Mouse (Mus musculus): ENCODE results near the gene Pycard. TPM values are rescaled to one million over a fixed set of nuclear protein-coding genes. Genes with fewer than 3 reads are reported as not detected.
A peak's percentile ranks its signal among the peaks of the same experiment; 100 is the strongest.
"Not testable (repeated sequence)": the region's sequence is repeated elsewhere in the genome, so short reads cannot be mapped to it uniquely, and the experiment has no call there.

The Pycard gene
- polyA plus RNA-seq, 1 experiment = 1.5 TPM

- Histone ChIP-seq H3K4me3 (ENCODE audit: insufficient read depth, low read length) (no peak overlapping the region), H3K4me1 (ENCODE audit: control insufficient read depth, insufficient read depth, low read length) (no peaks in the 10 kb centered on the region; the same call in 1 of the 2 replicates), H3K27ac (ENCODE audit: insufficient read depth, low read length) (no peak overlapping the region)
- TF ChIP-seq CTCF (IDR thresholded peaks at IDR 0.05; ENCODE audit: borderline replicate concordance, insufficient read depth, low read length) = no peak
- peak; percentile 31; the same call in 1 of the 2 replicates for TF ChIP-seq POLR2A (IDR thresholded peaks at IDR 0.05; ENCODE audit: low read depth, low read length)
Observed at GRCm38 (mm10) chr7:127944614-127945013, 49.1 kb downstream of the Pycard start.

GRCm38 (mm10) chr7:127942097-127942496 is 51.6 kb downstream of the Pycard start:
- H3K4me1 ChIP-seq (ENCODE audit: control insufficient read depth, insufficient read depth, low read length); H3K4me3 ChIP-seq (ENCODE audit: insufficient read depth, low read length); H3K27ac ChIP-seq (ENCODE audit: insufficient read depth, low read length): not testable (repeated sequence)

Other genes with a start within 250 kb of the Pycard start
- gene Fbxl19, start 249.3 kb downstream of the Pycard start, polyA plus RNA-seq (2011; ENCODE audit: insufficient read length, low read depth, missing spikeins) = 16.0 and 17.8 TPM in 2 replicates
- gene Orai3, start 224.1 kb downstream of the Pycard start, polyA plus RNA-seq (2011; ENCODE audit: insufficient read length, low read depth, missing spikeins) = 19.8 and 23.3 TPM in 2 replicates
- gene Setd1a, start 217.2 kb downstream of the Pycard start, polyA plus RNA-seq (2011; ENCODE audit: insufficient read length, low read depth, missing spikeins) = 29.3 and 33.8 TPM in 2 replicates
- not detected in 2 replicates for gene Gm49388, start 208.3 kb downstream of the Pycard start, polyA plus RNA-seq (2011; ENCODE audit: insufficient read length, low read depth, missing spikeins)
- gene Hsd3b7, start 193.3 kb downstream of the Pycard start, polyA plus RNA-seq (2011; ENCODE audit: insufficient read length, low read depth, missing spikeins) = 8.0 and 9.4 TPM in 2 replicates
- 70.3 and 90.0 TPM in 2 replicates for gene Stx4a, start 169.6 kb downstream of the Pycard start, polyA plus RNA-seq (2011; ENCODE audit: insufficient read length, low read depth, missing spikeins)
- gene Stx1b, start 169.3 kb downstream of the Pycard start, polyA plus RNA-seq (2011; ENCODE audit: insufficient read length, low read depth, missing spikeins) = 1.8 and 4.4 TPM in 2 replicates
- 18.4 and 20.1 TPM in 2 replicates for gene Zfp646, start 117.6 kb downstream of the Pycard start, polyA plus RNA-seq (2011; ENCODE audit: insufficient read length, low read depth, missing spikeins)
- 8.9 and 15.6 TPM in 2 replicates for gene Zfp668, start 117.0 kb downstream of the Pycard start, polyA plus RNA-seq (2011; ENCODE audit: insufficient read length, low read depth, missing spikeins)
- gene Prss53, start 102.9 kb downstream of the Pycard start, polyA plus RNA-seq (2011; ENCODE audit: insufficient read length, low read depth, missing spikeins) = 0.65 and 0.77 TPM in 2 replicates
- not detected in 2 replicates for gene Gm21974, start 98.4 kb downstream of the Pycard start, polyA plus RNA-seq (2011; ENCODE audit: insufficient read length, low read depth, missing spikeins)
- 107 and 146 TPM in 2 replicates for gene Vkorc1, start 98.2 kb downstream of the Pycard start, polyA plus RNA-seq (2011; ENCODE audit: insufficient read length, low read depth, missing spikeins)
- gene Bckdk, start 89.8 kb downstream of the Pycard start, polyA plus RNA-seq (2011; ENCODE audit: insufficient read length, low read depth, missing spikeins) = 57.3 and 63.5 TPM in 2 replicates
- 19.8 and 24.5 TPM in 2 replicates for gene Kat8, start 81.4 kb downstream of the Pycard start, polyA plus RNA-seq (2011; ENCODE audit: insufficient read length, low read depth, missing spikeins)
- gene Prss8, start 63.8 kb downstream of the Pycard start, polyA plus RNA-seq (2011; ENCODE audit: insufficient read length, low read depth, missing spikeins) = not detected in 2 replicates
- 6.8 and 7.1 TPM in 2 replicates for gene Prss36, start 47.1 kb downstream of the Pycard start, polyA plus RNA-seq (2011; ENCODE audit: insufficient read length, low read depth, missing spikeins)
- 861 and 978 TPM in 2 replicates for gene Fus, start 26.4 kb downstream of the Pycard start, polyA plus RNA-seq (2011; ENCODE audit: insufficient read length, low read depth, missing spikeins)
- gene Trim72, start 10.1 kb upstream of the Pycard start, polyA plus RNA-seq (2011; ENCODE audit: insufficient read length, low read depth, missing spikeins) = not detected in 2 replicates
- gene Itgam, start 68.8 kb upstream of the Pycard start, polyA plus RNA-seq (2011; ENCODE audit: insufficient read length, low read depth, missing spikeins) = 0.20 and 1.8 TPM in 2 replicates
- 0.11 TPM in 1 of 2 replicates, not detected in the other for gene Gm49368, start 68.8 kb upstream of the Pycard start, polyA plus RNA-seq (2011; ENCODE audit: insufficient read length, low read depth, missing spikeins)
- gene Itgax, start 135.7 kb upstream of the Pycard start, polyA plus RNA-seq (2011; ENCODE audit: insufficient read length, low read depth, missing spikeins) = not detected in 2 replicates
- gene Itgad, start 160.5 kb upstream of the Pycard start, polyA plus RNA-seq (2011; ENCODE audit: insufficient read length, low read depth, missing spikeins) = 0.53 TPM in 1 of 2 replicates, not detected in the other
- gene Cox6a2, start 212.5 kb upstream of the Pycard start, polyA plus RNA-seq (2011; ENCODE audit: insufficient read length, low read depth, missing spikeins) = 2.7 and 5.2 TPM in 2 replicates
- 9.0 and 11.1 TPM in 2 replicates for gene Armc5, start 243.5 kb upstream of the Pycard start, polyA plus RNA-seq (2011; ENCODE audit: insufficient read length, low read depth, missing spikeins)
- gene 9130023H24Rik, start 244.2 kb upstream of the Pycard start, polyA plus RNA-seq (2011; ENCODE audit: insufficient read length, low read depth, missing spikeins) = 9.1 and 9.8 TPM in 2 replicates